Mouse (Mus musculus): ENCODE results near the gene Oprm1.
A peak's percentile ranks its signal among the peaks of the same experiment; 100 is the strongest.

Gene Oprm1

GRCm38 (mm10) chr10:6890348-6891009, 132.2 kb downstream of the Oprm1 start:
- no peak for DNase-seq (ENCODE audit: low read depth, low spot score)

GRCm38 (mm10) chr10:6895796-6896195, 137.5 kb downstream of the Oprm1 start:
- no peak for DNase-seq (ENCODE audit: low read depth, low spot score)

GRCm38 (mm10) chr10:6896659-6897303, 138.5 kb downstream of the Oprm1 start:
- DNase-seq (ENCODE audit: low read depth, low spot score): no peak

GRCm38 (mm10) chr10:6900126-6900525, 141.8 kb downstream of the Oprm1 start:
- DNase-seq (ENCODE audit: low read depth, low spot score): no peak

- DNase-seq (ENCODE audit: low read depth, low spot score): no peak
These were observed 143.6 kb downstream of the Oprm1 start for GRCm38 (mm10) chr10:6901819-6902393.

- DNase-seq (ENCODE audit: low read depth, low spot score): no peak
These were observed 151.5 kb downstream of the Oprm1 start for GRCm38 (mm10) chr10:6909763-6910162.

- DNase-seq (ENCODE audit: low read depth, low spot score): no peak
These were observed 157.7 kb downstream of the Oprm1 start for GRCm38 (mm10) chr10:6915991-6916390.

GRCm38 (mm10) chr10:6916545-6917257, 158.4 kb downstream of the Oprm1 start:
- peak; percentile 27 for DNase-seq (ENCODE audit: low read depth, low spot score)

- DNase-seq (ENCODE audit: low read depth, low spot score): no peak
These were observed 168.4 kb downstream of the Oprm1 start for GRCm38 (mm10) chr10:6926724-6927123.

GRCm38 (mm10) chr10:6927600-6928223, 169.4 kb downstream of the Oprm1 start:
- no peak for DNase-seq (ENCODE audit: low read depth, low spot score)

GRCm38 (mm10) chr10:6928905-6929304, 170.6 kb downstream of the Oprm1 start:
- no peak for DNase-seq (ENCODE audit: low read depth, low spot score)

GRCm38 (mm10) chr10:6930398-6930797, 172.1 kb downstream of the Oprm1 start:
- no peak for DNase-seq (ENCODE audit: low read depth, low spot score)

- DNase-seq (ENCODE audit: low read depth, low spot score): no peak
These were observed 172.6 kb downstream of the Oprm1 start for GRCm38 (mm10) chr10:6930889-6931288.

GRCm38 (mm10) chr10:6934776-6935175, 176.5 kb downstream of the Oprm1 start:
- DNase-seq (ENCODE audit: low read depth, low spot score): no peak

GRCm38 (mm10) chr10:6936671-6937425, 178.5 kb downstream of the Oprm1 start:
- DNase-seq (ENCODE audit: low read depth, low spot score): no peak

- no peak for DNase-seq (ENCODE audit: low read depth, low spot score)
These were observed 194.8 kb downstream of the Oprm1 start for GRCm38 (mm10) chr10:6953115-6953514.

- no peak for DNase-seq (ENCODE audit: low read depth, low spot score)
These were observed 196.2 kb downstream of the Oprm1 start for GRCm38 (mm10) chr10:6954533-6954932.

- DNase-seq (ENCODE audit: low read depth, low spot score): no peak
These were observed 198.1 kb downstream of the Oprm1 start for GRCm38 (mm10) chr10:6956357-6956756.

GRCm38 (mm10) chr10:6958791-6959190, 200.5 kb downstream of the Oprm1 start:
- DNase-seq (ENCODE audit: low read depth, low spot score): no peak

GRCm38 (mm10) chr10:6967588-6968242, 209.4 kb downstream of the Oprm1 start:
- DNase-seq (ENCODE audit: low read depth, low spot score): no peak

GRCm38 (mm10) chr10:6968334-6968733, 210.0 kb downstream of the Oprm1 start:
- no peak for DNase-seq (ENCODE audit: low read depth, low spot score)

Data from R1 (cell line).